In the genomic region with DNA sequence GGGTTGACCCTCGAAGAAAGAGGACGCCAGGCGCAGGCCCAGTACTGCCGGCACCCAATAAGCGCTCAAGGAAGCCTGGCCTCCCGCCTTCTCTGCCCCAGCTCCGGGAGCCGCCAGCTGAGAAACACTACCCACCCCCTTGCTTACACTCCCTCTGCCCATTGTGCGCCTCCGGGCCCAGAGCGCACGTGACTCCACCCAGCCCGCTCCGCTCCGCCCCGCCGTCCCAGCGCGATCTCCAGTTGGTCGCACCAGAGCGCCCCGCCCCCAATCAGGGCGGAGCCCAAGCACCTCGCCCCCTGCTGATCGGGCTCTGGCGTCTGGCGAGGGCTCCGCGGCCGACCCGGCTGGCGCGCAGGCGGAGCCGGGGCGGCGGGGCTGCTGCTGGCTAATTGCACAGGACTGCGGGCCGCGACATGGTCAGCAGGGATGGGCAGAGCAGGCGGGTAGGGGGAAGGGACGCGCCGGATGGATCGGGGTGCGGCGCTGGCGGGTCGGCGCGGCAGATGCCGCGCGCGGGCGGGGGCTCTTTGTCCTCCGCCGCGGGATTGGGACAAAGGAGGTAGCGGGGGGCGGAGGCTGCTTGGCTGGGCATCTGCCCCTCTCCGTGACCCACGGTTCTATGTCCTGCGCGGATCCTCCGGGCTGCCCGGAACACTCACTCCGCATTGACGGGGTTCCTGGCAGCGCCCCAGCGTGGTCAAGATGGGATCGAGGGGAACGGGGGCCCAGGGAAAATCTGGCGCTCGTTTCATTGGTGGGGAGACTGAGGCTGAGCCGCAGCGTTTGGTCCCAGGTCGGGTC, we compare ENCODE assay signal across 8 mouse cellular contexts. TPM values are rescaled to one million over a fixed set of nuclear protein-coding genes. Genes with fewer than 3 reads are reported as not detected.
A peak's percentile ranks its signal among the peaks of the same experiment; 100 is the strongest.
DNase-seq lines count a peak whose midpoint lies in the region; ATAC-seq lines count a peak whose summit lies in the region.

A gene (minus strand): TSS at position 129 of the 804 bp plus-strand sequence.

- H3K36me3 ChIP-seq in intestine, embryonic 14.5 days (ENCODE audit: control insufficient read depth, insufficient read depth, low read length): 0 out of 2 replicates have a peak, but pooled peaks cover 10% of the 10 kb centered on the region

- DNase-seq in adrenal gland, adult 18-20 months (ENCODE audit: low spot score in 2 of 2): peak; percentile 95 to 97
- DNase-seq in embryo, embryonic 11 days: peak; percentile 100
- DNase-seq in gastrocnemius, postnatal 25 days: peak; percentile 98
- DNase-seq in intestine, embryonic 14.5 days (ENCODE audit: low spot score): peak; percentile 96
- DNase-seq in left cerebral cortex, postnatal 14 days (ENCODE audit: low spot score in 2 of 2): peak; percentile 98
- peak; percentile 99 for DNase-seq in mesoderm, embryonic 11.5 days (ENCODE audit: low read depth, low spot score)
- peak; percentile 96 to 97 for DNase-seq in right cerebral cortex, postnatal 36 days (ENCODE audit: low spot score in 2 of 2)
- DNase-seq in yolk sac, embryonic 10.5 days (ENCODE audit: low spot score): peak; percentile 97

- H3K27me3 ChIP-seq in intestine, embryonic 14.5 days (replicated peaks; ENCODE audit: control insufficient read depth, insufficient read depth, low read length): no peaks in the 10 kb centered on the region

- no peaks in the 10 kb centered on the region for H3K9me3 ChIP-seq in intestine, embryonic 14.5 days (ENCODE audit: control insufficient read depth, low read length)

- peaks cover 51% of the 10 kb centered on the region for H3K4me1 ChIP-seq in intestine, embryonic 14.5 days (replicated peaks; ENCODE audit: control insufficient read depth, insufficient read depth, low read length)

- ATAC-seq in intestine, embryonic 14.5 days (replicated peaks; ENCODE audit: low FRiP score, low TSS enrichment, low read depth): peak; percentile 98

- WGBS in intestine, embryonic 14.5 days: under 1% methylated on average over 77 of the region's 78 CpGs

- peak within 1 kb of the TSS; percentile 84 for H3K9ac ChIP-seq in intestine, embryonic 14.5 days (ENCODE audit: low read length)

- intact Hi-C loops in left cerebral cortex, postnatal 14 days (cut with DNase I): no loop called here

- H3K4me3 ChIP-seq in intestine, embryonic 14.5 days (ENCODE audit: low read depth, low read length): peak within 1 kb of the TSS; percentile 56

- H3K4me2 ChIP-seq in intestine, embryonic 14.5 days (ENCODE audit: low read length): peak within 1 kb of the TSS; percentile 77

- H3K27ac ChIP-seq in intestine, embryonic 14.5 days (ENCODE audit: low read depth): peak within 1 kb of the TSS; percentile 84

RNA-seq across cellular contexts. Expression of the gene that starts here (rescaled TPM):
- 10 to 100 TPM; 48.5 to 56.4 TPM for total RNA-seq in adrenal gland, adult 18-20 months (2021)
- 10 to 100 TPM in 1 of 2 experiments, 1 to 10 TPM in 1; 10.0 to 10.1 TPM for total RNA-seq in gastrocnemius, postnatal 25 days (2021)
- polyA plus RNA-seq in intestine, embryonic 14.5 days (2014; fragmentation: Nextera tagmentation; extraction: Ambion mirVana): 106 and 112 TPM in 2 replicates
- total RNA-seq in left cerebral cortex, postnatal 14 days (2021): 10 to 100 TPM in 1 of 2 experiments, 1 to 10 TPM in 1; 8.0 to 10.0 TPM

Comparison
In these comparisons a context has a peak if more than half of its experiments do, and no peak if none do; other contexts are left out.
1. Peak in every context shown above with its lines: DNase-seq, ATAC-seq, H3K4me3 ChIP-seq and H3K27ac ChIP-seq.
2. RNA of the gene that starts here (total RNA-seq): 48.5 to 56.4 TPM in adrenal gland, adult 18-20 months; 10.0 to 10.1 TPM in gastrocnemius, postnatal 25 days and 8.0 to 10.0 TPM in left cerebral cortex, postnatal 14 days; every median in the first group is over 4 times any median in the second.